Mouse (Mus musculus): ENCODE data around the gene Nudt4. TPM values are rescaled to one million over a fixed set of nuclear protein-coding genes. Genes with fewer than 3 reads are reported as not detected.
A peak's percentile ranks its signal among the peaks of the same experiment; 100 is the strongest.

The Nudt4 gene
- polyA plus RNA-seq, 1 experiment from 2014 or later: 70.6 TPM

DNA sequence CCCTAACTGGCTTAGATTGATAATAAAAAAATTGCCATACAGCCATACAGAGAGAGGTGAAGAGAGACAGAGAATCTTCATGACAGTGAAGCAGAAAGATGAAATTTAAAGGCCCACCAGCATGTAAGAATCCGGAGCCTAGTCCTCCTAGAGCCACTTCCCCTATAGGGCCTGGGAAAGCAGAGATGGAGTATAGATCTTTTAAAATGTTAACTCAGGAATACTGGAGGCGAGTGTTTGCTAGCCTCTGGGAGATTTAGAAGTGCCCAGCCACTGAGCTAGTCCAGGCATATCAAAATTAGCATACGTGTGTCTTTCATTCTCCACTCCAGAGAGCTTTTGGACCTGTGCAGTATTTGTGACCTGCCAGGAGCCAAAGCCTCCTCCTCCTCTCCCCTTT, 54.7 kb downstream of the Nudt4 start:
- Histone ChIP-seq H3K4me1 (ENCODE audit: control insufficient read depth, insufficient read depth, low read length) (peaks cover 4% of the 10 kb centered on the region; the same call in 1 of the 2 replicates), H3K9ac (replicated peaks; ENCODE audit: low read depth, low read length) (no peak overlapping the region), H3K4me2 (replicated peaks; ENCODE audit: low read depth, low read length) (no peak overlapping the region), H3K27ac (ENCODE audit: low read length) (no peak overlapping the region), H3K36me3 (ENCODE audit: control insufficient read depth, insufficient read depth, low read length) (no peaks in the 10 kb centered on the region), H3K27me3 (ENCODE audit: control insufficient read depth, insufficient read depth, low read length) (no peaks in the 10 kb centered on the region), H3K4me3 (ENCODE audit: low read depth, low read length) (no peak overlapping the region), H3K9me3 (ENCODE audit: control insufficient read depth, low read depth, low read length) (no peaks in the 10 kb centered on the region)
- 74% methylated on average over 3 of the region's 3 CpGs for WGBS
- ATAC-seq (ENCODE audit: insufficient number of reproducible peaks, insufficient read depth, low FRiP score, low read depth): no peak

GRCm38 (mm10) chr10:95508793-95509192, 55.2 kb downstream of the Nudt4 start:
- WGBS: 72% methylated on average over 6 of the region's 6 CpGs
- H3K27me3 ChIP-seq (ENCODE audit: control insufficient read depth, insufficient read depth, low read length): no peaks in the 10 kb centered on the region
- no peaks in the 10 kb centered on the region for H3K36me3 ChIP-seq (ENCODE audit: control insufficient read depth, insufficient read depth, low read length)
- ATAC-seq (ENCODE audit: insufficient number of reproducible peaks, insufficient read depth, low FRiP score, low read depth): no peak
- H3K9ac ChIP-seq (replicated peaks; ENCODE audit: low read depth, low read length): no peak overlapping the region
- no peaks in the 10 kb centered on the region for H3K9me3 ChIP-seq (ENCODE audit: control insufficient read depth, low read depth, low read length)
- no peak overlapping the region for H3K4me3 ChIP-seq (ENCODE audit: low read depth, low read length)
- H3K4me2 ChIP-seq (replicated peaks; ENCODE audit: low read depth, low read length): no peak overlapping the region
- H3K27ac ChIP-seq (ENCODE audit: low read length): no peak overlapping the region
- no peaks in the 10 kb centered on the region for H3K4me1 ChIP-seq (ENCODE audit: control insufficient read depth, insufficient read depth, low read length)

DNA sequence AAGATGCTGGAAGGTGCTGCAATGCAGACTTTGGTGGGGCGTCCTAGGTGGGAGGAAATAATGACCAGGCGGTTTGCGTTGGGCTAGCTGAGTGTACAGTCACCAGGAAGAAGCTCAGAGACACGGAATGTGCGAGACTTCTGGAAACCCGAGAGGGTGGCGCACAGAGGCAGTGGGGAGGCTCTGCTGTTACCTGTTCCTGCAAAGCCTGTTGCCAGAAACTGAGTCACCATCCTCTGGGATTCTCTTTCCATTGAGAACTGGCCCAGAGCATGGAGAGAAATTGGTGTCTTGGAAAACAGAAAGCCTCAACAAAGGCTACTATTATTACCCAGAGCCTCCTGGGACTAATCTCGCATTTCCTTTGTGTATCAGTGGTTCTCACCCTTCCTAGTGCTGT, 55.8 kb downstream of the Nudt4 start:
- Histone ChIP-seq H3K9ac (replicated peaks; ENCODE audit: low read depth, low read length) (no peak overlapping the region), H3K27me3 (ENCODE audit: control insufficient read depth, insufficient read depth, low read length) (no peaks in the 10 kb centered on the region), H3K36me3 (ENCODE audit: control insufficient read depth, insufficient read depth, low read length) (no peaks in the 10 kb centered on the region), H3K4me1 (ENCODE audit: control insufficient read depth, insufficient read depth, low read length) (no peaks in the 10 kb centered on the region), H3K4me3 (ENCODE audit: low read depth, low read length) (no peak overlapping the region), H3K9me3 (ENCODE audit: control insufficient read depth, low read depth, low read length) (no peaks in the 10 kb centered on the region), H3K27ac (ENCODE audit: low read length) (no peak overlapping the region), H3K4me2 (replicated peaks; ENCODE audit: low read depth, low read length) (no peak overlapping the region)
- no peak for ATAC-seq (ENCODE audit: insufficient number of reproducible peaks, insufficient read depth, low FRiP score, low read depth)
- WGBS: 87% methylated on average over 8 of the region's 8 CpGs

DNA sequence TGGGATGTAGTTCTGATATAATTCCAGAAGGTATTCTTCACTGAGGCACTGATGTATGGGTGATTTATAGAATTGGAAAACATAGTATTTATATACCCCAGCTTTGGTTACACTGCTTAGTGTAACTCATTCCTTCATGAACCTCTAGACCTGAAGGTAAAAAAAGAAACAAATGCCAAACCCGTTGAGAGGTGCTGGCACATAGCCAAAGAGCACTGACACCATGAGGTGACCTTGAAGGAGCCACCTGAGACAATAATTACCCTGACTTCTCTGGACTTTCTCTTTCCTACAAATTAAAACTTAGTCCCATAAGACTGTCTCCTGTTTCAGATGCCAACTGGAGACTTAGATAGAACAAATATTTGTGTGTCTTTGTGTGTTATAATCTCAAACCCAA, 59.6 kb downstream of the Nudt4 start:
- H3K9ac ChIP-seq (replicated peaks; ENCODE audit: low read depth, low read length): no peak overlapping the region
- no peak overlapping the region for H3K4me2 ChIP-seq (replicated peaks; ENCODE audit: low read depth, low read length)
- H3K27ac ChIP-seq (ENCODE audit: low read length): no peak overlapping the region
- H3K27me3 ChIP-seq (ENCODE audit: control insufficient read depth, insufficient read depth, low read length): no peaks in the 10 kb centered on the region
- ATAC-seq (ENCODE audit: insufficient number of reproducible peaks, insufficient read depth, low FRiP score, low read depth): no peak
- no peaks in the 10 kb centered on the region for H3K9me3 ChIP-seq (ENCODE audit: control insufficient read depth, low read depth, low read length)
- H3K4me1 ChIP-seq (ENCODE audit: control insufficient read depth, insufficient read depth, low read length): no peaks in the 10 kb centered on the region
- no peak overlapping the region for H3K4me3 ChIP-seq (ENCODE audit: low read depth, low read length)
- WGBS: 6% methylated on average over 1 of the region's 1 CpGs
- H3K36me3 ChIP-seq (ENCODE audit: control insufficient read depth, insufficient read depth, low read length): no peaks in the 10 kb centered on the region

- Histone ChIP-seq H3K4me1 (ENCODE audit: control insufficient read depth, insufficient read depth, low read length) (no peaks in the 10 kb centered on the region), H3K36me3 (ENCODE audit: control insufficient read depth, insufficient read depth, low read length) (no peaks in the 10 kb centered on the region), H3K27me3 (ENCODE audit: control insufficient read depth, insufficient read depth, low read length) (no peaks in the 10 kb centered on the region), H3K4me2 (replicated peaks; ENCODE audit: low read depth, low read length) (no peak overlapping the region), H3K9me3 (ENCODE audit: control insufficient read depth, low read depth, low read length) (no peaks in the 10 kb centered on the region), H3K9ac (replicated peaks; ENCODE audit: low read depth, low read length) (no peak overlapping the region), H3K27ac (ENCODE audit: low read length) (no peak overlapping the region), H3K4me3 (ENCODE audit: low read depth, low read length) (no peak overlapping the region)
- 83% methylated on average over 14 of the region's 14 CpGs for WGBS
- ATAC-seq (ENCODE audit: insufficient number of reproducible peaks, insufficient read depth, low FRiP score, low read depth): no peak
Measured at GRCm38 (mm10) chr10:95503443-95504235, 60.3 kb downstream of the Nudt4 start.

DNA sequence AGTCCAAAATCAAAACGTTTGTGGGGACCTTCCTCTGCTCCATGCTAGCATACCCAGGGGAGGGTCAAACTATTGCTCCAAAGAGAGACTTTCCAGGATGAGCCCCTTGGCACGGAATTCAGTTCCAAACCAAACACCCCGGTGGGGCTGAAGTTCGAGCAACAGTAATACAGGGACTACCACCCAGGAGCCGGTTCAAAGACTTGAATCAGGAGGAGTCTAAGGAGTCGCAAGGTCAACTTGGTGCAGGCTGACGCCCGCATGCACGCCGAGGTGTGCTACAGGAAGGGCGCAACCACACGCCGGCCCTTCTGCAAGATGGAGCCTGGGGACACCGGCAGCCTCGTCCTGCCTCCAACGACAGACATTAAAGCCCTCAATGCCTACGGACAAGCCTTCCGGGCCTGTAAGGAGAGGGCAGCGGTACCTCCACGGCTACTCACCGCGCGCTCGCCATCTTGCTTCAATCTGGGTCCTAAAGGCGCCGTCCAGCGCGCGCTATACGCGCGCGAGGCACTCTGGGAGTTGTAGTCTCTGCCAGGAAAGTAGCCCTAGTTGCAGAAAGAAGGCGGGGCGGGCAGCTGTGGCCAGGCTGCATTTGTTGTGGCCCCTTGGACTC, 62.4 kb downstream of the Nudt4 start, which contains the start of gene Mrpl42:
Gene Mrpl42, minus strand, starts transcription at position 478 of the 619 bp plus-strand sequence.
- Histone ChIP-seq H3K36me3 (ENCODE audit: control insufficient read depth, insufficient read depth, low read length) (no peaks in the 10 kb centered on the region), H3K9me3 (ENCODE audit: control insufficient read depth, low read depth, low read length) (no peaks in the 10 kb centered on the region), H3K9ac (replicated peaks; ENCODE audit: low read depth, low read length) (peak within 1 kb of the TSS; percentile 79), H3K4me3 (ENCODE audit: low read depth, low read length) (peak within 1 kb of the TSS; percentile 79), H3K4me2 (replicated peaks; ENCODE audit: low read depth, low read length) (peak within 1 kb of the TSS; percentile 66), H3K4me1 (ENCODE audit: control insufficient read depth, insufficient read depth, low read length) (no peaks in the 10 kb centered on the region), H3K27ac (ENCODE audit: low read length) (peak within 1 kb of the TSS; percentile 79; the same call in 1 of the 2 replicates), H3K27me3 (ENCODE audit: control insufficient read depth, insufficient read depth, low read length) (no peaks in the 10 kb centered on the region)
- ATAC-seq (ENCODE audit: insufficient number of reproducible peaks, insufficient read depth, low FRiP score, low read depth): peak; percentile 93
- WGBS: under 1% methylated on average over 35 of the region's 35 CpGs

DNA sequence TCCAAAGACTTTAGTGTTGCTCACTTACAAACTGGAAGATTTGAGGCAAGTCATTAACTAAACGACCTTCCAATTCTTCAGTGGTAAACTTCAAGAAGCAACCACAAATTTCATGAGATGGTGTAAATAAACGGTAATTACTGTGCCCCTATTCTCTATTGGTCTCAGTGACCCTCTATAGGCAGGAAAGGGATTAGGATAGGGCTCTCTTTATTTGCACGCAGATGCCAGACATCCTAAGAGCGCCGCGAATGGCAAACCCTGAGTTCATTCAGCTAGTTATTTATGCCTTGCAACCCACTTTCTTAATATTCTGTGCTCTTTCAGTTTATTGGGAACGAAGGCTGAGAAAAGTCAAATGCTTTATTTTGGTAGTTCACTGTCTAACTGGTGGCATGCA, 62.9 kb downstream of the Nudt4 start:
- Histone ChIP-seq H3K27ac (ENCODE audit: low read length) (peak overlapping the region; percentile 79; the same call in 1 of the 2 replicates), H3K9me3 (ENCODE audit: control insufficient read depth, low read depth, low read length) (no peaks in the 10 kb centered on the region), H3K4me1 (ENCODE audit: control insufficient read depth, insufficient read depth, low read length) (no peaks in the 10 kb centered on the region), H3K9ac (replicated peaks; ENCODE audit: low read depth, low read length) (peak overlapping the region; percentile 79), H3K27me3 (ENCODE audit: control insufficient read depth, insufficient read depth, low read length) (no peaks in the 10 kb centered on the region), H3K4me3 (ENCODE audit: low read depth, low read length) (peak overlapping the region; percentile 79), H3K4me2 (replicated peaks; ENCODE audit: low read depth, low read length) (peak overlapping the region; percentile 66), H3K36me3 (ENCODE audit: control insufficient read depth, insufficient read depth, low read length) (no peaks in the 10 kb centered on the region)
- 3% methylated on average over 7 of the region's 7 CpGs for WGBS
- ATAC-seq (ENCODE audit: insufficient number of reproducible peaks, insufficient read depth, low FRiP score, low read depth): no peak

All from stomach, embryonic 14.5 days (tissue).